Mouse (Mus musculus) stomach, postnatal 0 days (tissue): ENCODE results near the gene Plekha6. TPM values are rescaled to one million over a fixed set of nuclear protein-coding genes. Genes with fewer than 3 reads are reported as not detected.
A peak's percentile ranks its signal among the peaks of the same experiment; 100 is the strongest.

ENCODE experiments used
- ATAC-seq: fragments of 200-750 bp; cut with Nextera tagmentation; 2 replicates; pipeline ENCODE4 v1.8.0; 2017; ENCODE audit not compliant: low FRiP score, low TSS enrichment
- DNase-seq: peaks from one replicate; pipeline ENCODE4 v3.0.0-alpha.2; 2016; ENCODE audit warnings: low spot score
- H3K27ac ChIP-seq: fragments of 300-500 bp; sonication (generic); replicated peaks from 2 replicates; pipeline ENCODE4 v1.5.1; 2014; ENCODE audit warnings: mild to moderate bottlenecking, control low read depth
- H3K27me3 ChIP-seq: fragments of 300-500 bp; sonication (generic); 2 replicates; pipeline ENCODE4 v1.6.1; 2014; ENCODE audit warnings: low read length; ENCODE audit not compliant: control insufficient read depth, insufficient read depth
- H3K36me3 ChIP-seq: fragments of 300-500 bp; sonication (generic); 2 replicates; pipeline ENCODE4 v1.6.1; 2014; ENCODE audit warnings: low read length, mixed read lengths; ENCODE audit not compliant: control insufficient read depth, insufficient read depth
- H3K4me1 ChIP-seq: fragments of 300-500 bp; sonication (generic); replicated peaks from 2 replicates; pipeline ENCODE4 v1.6.1; 2014; ENCODE audit warnings: antibody characterized with exemption; ENCODE audit not compliant: control insufficient read depth, insufficient read depth
- H3K4me2 ChIP-seq: fragments of 300-500 bp; sonication (generic); replicated peaks from 2 replicates; pipeline ENCODE4 v1.6.1; 2014; ENCODE audit warnings: low read depth, mild to moderate bottlenecking, control low read depth, moderate library complexity
- H3K4me3 ChIP-seq: fragments of 300-500 bp; sonication (generic); 2 replicates; pipeline ENCODE4 v1.5.1; 2014; ENCODE audit warnings: low read depth, low read length, control low read depth
- H3K9ac ChIP-seq: fragments of 300-500 bp; sonication (generic); 2 replicates; pipeline ENCODE4 v1.6.1; 2014; ENCODE audit warnings: mild to moderate bottlenecking, low read length, control low read depth, mixed read lengths
- H3K9me3 ChIP-seq: fragments of 300-500 bp; sonication (generic); 2 replicates; pipeline ENCODE4 v1.6.1; 2016; ENCODE audit warnings: low read length; ENCODE audit not compliant: control insufficient read depth
- CTCF ChIP-seq: IDR thresholded peaks from 2 replicates; pipeline ENCODE4 v1.5.1; 2016; ENCODE audit warnings: antibody characterized with exemption, low read depth, mild to moderate bottlenecking, moderate library complexity
- EP300 ChIP-seq: optimal IDR thresholded peaks from 2 replicates; pipeline ENCODE3; 2016; ENCODE audit warnings: antibody characterized with exemption
- WGBS: fragments of 180-500 bp; shearing (Covaris S2); extraction: QIAGEN DNeasy Blood & Tissue Kit; methylation state at CpG from one replicate; pipeline ENCODE4 v1.1.7; 2014; 5-methylcytosine and 5-hydroxymethylcytosine counted together
- polyA plus RNA-seq: library from polyadenylated mRNA; unstranded; fragments of >200 nt; fragmentation: Nextera tagmentation; extraction: Ambion mirVana; gene quantifications from 2 replicates; pipeline ENCODE4 v1.2.1, GENCODE M21; 2015

Plekha6 gene
- polyA plus RNA-seq, 1 experiment from 2014 or later, result 11.1 TPM

DNA sequence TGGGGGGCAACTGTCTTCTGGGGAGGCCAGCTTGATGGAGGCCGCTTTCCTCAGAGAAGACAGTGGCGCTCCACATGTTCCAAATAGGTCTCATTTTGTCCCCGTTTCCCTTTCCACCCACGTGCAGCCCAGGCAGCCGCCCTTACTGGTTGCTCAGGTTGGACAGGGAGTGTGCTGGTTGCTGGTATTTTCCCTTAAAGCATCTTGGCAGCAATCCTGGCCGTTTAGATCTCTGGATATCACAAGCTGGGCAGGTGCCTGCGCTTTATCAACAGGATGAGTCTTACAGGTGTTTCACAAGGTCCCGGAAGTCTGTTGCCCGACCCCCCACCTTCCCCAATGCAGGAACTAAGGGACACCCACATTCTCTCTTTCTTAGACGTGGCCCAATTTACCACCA, 2.0 kb upstream of the Plekha6 start:
- peak overlapping the region; percentile 84 for H3K27ac ChIP-seq
- H3K4me2 ChIP-seq, result peak overlapping the region; percentile 27

GRCm38 (mm10) chr1:133162981-133163380, 1.0 kb upstream of the Plekha6 start:
- Histone ChIP-seq H3K27me3 (no peaks in the 10 kb centered on the region; the same call in 1 of the 2 replicates), H3K9ac (no peak overlapping the region), H3K4me1 (peaks cover 2% of the 10 kb centered on the region; the same call in 1 of the 2 replicates), H3K27ac (peak overlapping the region; percentile 90), H3K36me3 (no peaks in the 10 kb centered on the region), H3K4me3 (no peak overlapping the region), H3K9me3 (no peaks in the 10 kb centered on the region), H3K4me2 (peak overlapping the region; percentile 95)
- TF ChIP-seq CTCF (no peak), EP300 (no peak)
- 38% methylated on average over 8 of the region's 8 CpGs for WGBS
- DNase-seq, result no peak
- ATAC-seq, result peak; percentile 24; the same call in 1 of the 2 replicates

More for the DNA sequence above, 2.0 kb upstream of the Plekha6 start:
- Histone ChIP-seq H3K9ac (no peak overlapping the region), H3K4me1 (peaks cover 2% of the 10 kb centered on the region; the same call in 1 of the 2 replicates), H3K27me3 (no peaks in the 10 kb centered on the region; the same call in 1 of the 2 replicates), H3K9me3 (no peaks in the 10 kb centered on the region), H3K4me3 (no peak overlapping the region), H3K36me3 (no peaks in the 10 kb centered on the region)
- WGBS, result 60% methylated on average over 10 of the region's 10 CpGs
- peak; percentile 71 for TF ChIP-seq EP300
- TF ChIP-seq CTCF, result no peak
- ATAC-seq (peak; percentile 33), DNase-seq (peak; percentile 72)

GRCm38 (mm10) chr1:133164591-133165011, 591 bp downstream of the Plekha6 start:
- WGBS, result 8% methylated on average over 10 of the region's 10 CpGs
- DNase-seq (peak; percentile 88), ATAC-seq (peak; percentile 69)
- H3K9me3 ChIP-seq, result no peaks in the 10 kb centered on the region
- peak overlapping the region; percentile 95 for H3K4me2 ChIP-seq
- TF ChIP-seq EP300, result no peak
- TF ChIP-seq CTCF, result no peak
- no peaks in the 10 kb centered on the region; the same call in 1 of the 2 replicates for H3K27me3 ChIP-seq
- peak overlapping the region; percentile 71; the same call in 1 of the 2 replicates for H3K9ac ChIP-seq
- H3K4me1 ChIP-seq, result no peaks in the 10 kb centered on the region
- peak overlapping the region; percentile 90 for H3K27ac ChIP-seq
- peak overlapping the region; percentile 62 for H3K4me3 ChIP-seq
- no peaks in the 10 kb centered on the region for H3K36me3 ChIP-seq

DNA sequence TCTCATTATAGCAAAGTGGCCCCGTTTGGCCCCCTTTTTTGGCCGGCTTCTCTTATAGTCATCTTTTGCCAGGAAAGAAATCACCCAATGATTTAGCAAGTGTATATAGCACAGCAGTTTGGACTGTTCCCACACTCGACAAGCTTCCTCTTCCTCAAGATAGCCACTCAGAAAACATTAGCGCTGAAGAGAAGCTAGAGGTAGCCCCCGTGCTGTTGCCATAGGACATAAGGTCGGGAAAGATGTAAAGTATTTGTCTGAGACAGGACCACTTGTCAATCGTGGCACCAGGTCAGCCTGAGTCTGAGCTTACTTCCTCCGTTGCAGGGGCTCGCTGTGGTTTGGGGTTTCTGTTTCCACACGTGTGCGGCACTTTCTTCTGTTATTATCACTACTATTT, 1.1 kb downstream of the Plekha6 start:
- TF ChIP-seq CTCF, result no peak
- no peak for TF ChIP-seq EP300
- Histone ChIP-seq H3K9ac (no peak overlapping the region), H3K4me1 (no peaks in the 10 kb centered on the region), H3K4me3 (peak overlapping the region; percentile 62), H3K9me3 (no peaks in the 10 kb centered on the region), H3K27ac (peak overlapping the region; percentile 90), H3K4me2 (peak overlapping the region; percentile 95), H3K36me3 (no peaks in the 10 kb centered on the region), H3K27me3 (no peaks in the 10 kb centered on the region; the same call in 1 of the 2 replicates)
- no peak for DNase-seq
- ATAC-seq, result no peak
- 35% methylated on average over 11 of the region's 11 CpGs for WGBS

GRCm38 (mm10) chr1:133168318-133169060, 4.5 kb downstream of the Plekha6 start:
- H3K27me3 ChIP-seq, result no peaks in the 10 kb centered on the region
- 0 out of 2 replicates have a peak overlapping the region, but pooled peaks have one; percentile 1 for H3K4me3 ChIP-seq
- TF ChIP-seq EP300 (no peak), CTCF (no peak)

DNA sequence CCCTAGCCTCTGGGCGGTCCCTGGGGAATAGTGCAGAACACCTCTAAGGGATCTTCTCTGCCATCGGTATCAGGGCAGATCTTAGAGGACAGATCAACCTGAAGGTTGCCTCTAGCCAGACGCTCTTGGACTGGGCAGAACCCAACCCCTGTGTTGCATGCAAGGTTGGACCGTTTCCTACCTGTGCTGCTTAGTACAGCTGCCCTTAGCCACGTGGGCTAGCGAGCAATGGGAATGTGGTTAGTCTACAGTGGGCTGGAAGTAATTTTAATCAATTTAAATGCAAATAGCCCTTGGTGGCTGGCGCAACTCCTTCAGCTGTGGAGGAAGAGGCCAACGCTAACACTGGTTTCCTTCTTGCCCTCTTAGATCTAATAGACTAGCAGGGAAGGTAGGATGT, 6.2 kb downstream of the Plekha6 start:
- 85% methylated on average over 8 of the region's 8 CpGs for WGBS
- no peak overlapping the region for H3K4me3 ChIP-seq
- no peak overlapping the region for H3K27ac ChIP-seq
- no peaks in the 10 kb centered on the region for H3K36me3 ChIP-seq
- H3K27me3 ChIP-seq, result no peaks in the 10 kb centered on the region
- TF ChIP-seq CTCF (no peak), EP300 (no peak)
- H3K9me3 ChIP-seq, result no peaks in the 10 kb centered on the region
- DNase-seq (no peak), ATAC-seq (no peak)
- H3K4me2 ChIP-seq, result no peak overlapping the region
- H3K9ac ChIP-seq, result no peak overlapping the region
- H3K4me1 ChIP-seq, result no peaks in the 10 kb centered on the region

More at GRCm38 (mm10) chr1:133168318-133169060, 4.5 kb downstream of the Plekha6 start:
- H3K9me3 ChIP-seq, result no peaks in the 10 kb centered on the region
- no peaks in the 10 kb centered on the region for H3K36me3 ChIP-seq
- H3K9ac ChIP-seq, result 0 out of 2 replicates have a peak overlapping the region, but pooled peaks have one; percentile 5
- ATAC-seq (no peak), DNase-seq (peak; percentile 68)
- H3K4me1 ChIP-seq, result no peaks in the 10 kb centered on the region
- no peak overlapping the region for H3K27ac ChIP-seq
- 19% methylated on average over 19 of the region's 19 CpGs for whole genome bisulfite sequencing
- peak overlapping the region; percentile 9; the same call in 1 of the 2 replicates for H3K4me2 ChIP-seq
